Mouse (Mus musculus) testis, adult 10 weeks (tissue): ENCODE measurements around the gene Olfr1102. TPM values are rescaled to one million over a fixed set of nuclear protein-coding genes. Genes with fewer than 3 reads are reported as not detected.

Experiments
- polyA plus RNA-seq: library from polyadenylated mRNA; stranded (reverse); fragments of 350-450 nt; fragmentation: Illumina TruSeq; extraction: RNeasy Lipid Tissue Mini Kit (QIAGEN cat#74804); gene quantifications from one replicate; pipeline ENCODE4 v1.2.3, GENCODE M21; 2014; ENCODE audit warnings: low read depth, low replicate concordance

Gene Olfr1102
- not detected for polyA plus RNA-seq

DNA sequence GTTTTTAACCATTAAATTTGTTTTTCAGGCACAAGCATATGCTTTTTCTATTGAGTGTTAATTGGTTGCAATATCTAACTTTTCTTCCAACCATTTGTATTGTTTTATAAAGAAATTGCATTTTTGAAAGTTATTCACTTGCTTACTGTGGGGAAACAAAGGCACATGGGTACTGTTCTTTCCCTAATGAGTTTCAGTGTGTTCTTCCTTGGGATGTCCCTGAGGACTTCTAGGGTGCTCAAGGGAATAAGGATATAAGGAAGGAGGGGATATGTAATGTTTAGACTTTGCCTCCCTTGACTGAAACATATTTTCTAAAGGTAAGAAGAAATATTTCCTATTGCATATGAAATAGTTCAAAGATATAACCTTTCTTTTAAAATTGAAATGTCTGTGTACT is at the start of gene Olfr1102:
Gene Olfr1102 (plus strand): TSS at position 301 of the 400 bp plus-strand sequence.

DNA sequence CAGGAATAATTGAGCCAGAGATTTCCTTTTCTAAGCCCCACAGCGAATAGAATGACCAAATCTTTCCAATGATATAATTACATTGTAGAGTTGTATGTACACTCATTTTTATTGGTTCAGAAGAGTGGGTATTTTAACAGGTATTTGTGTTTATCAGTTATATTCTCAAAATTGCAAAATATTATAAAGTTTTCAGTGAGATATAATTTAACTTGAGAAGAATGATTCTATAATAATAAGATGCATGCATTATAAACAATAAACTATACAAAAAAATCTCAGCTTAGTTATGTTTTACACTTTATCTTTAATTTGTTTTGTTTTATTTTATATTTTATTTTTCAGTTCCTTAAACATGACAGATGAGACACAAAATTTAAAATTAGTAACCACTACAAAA is 37.6 kb upstream of the Olfr1102 start, which contains the start of gene Olfr1099:
Gene Olfr1099 (minus strand): TSS at position 101 of the 400 bp plus-strand sequence.

GRCm38 (mm10) chr2:86979854-86980253 is 18.3 kb upstream of the Olfr1102 start, which contains the start of gene Olfr1100:
Gene Olfr1100, minus strand, starts transcription at chr2:86979954.

GRCm38 (mm10) chr2:86991121-86991520 is 7.1 kb upstream of the Olfr1102 start, which contains the start of gene Olfr1101:
Gene Olfr1101, minus strand, starts transcription at chr2:86991221.

DNA sequence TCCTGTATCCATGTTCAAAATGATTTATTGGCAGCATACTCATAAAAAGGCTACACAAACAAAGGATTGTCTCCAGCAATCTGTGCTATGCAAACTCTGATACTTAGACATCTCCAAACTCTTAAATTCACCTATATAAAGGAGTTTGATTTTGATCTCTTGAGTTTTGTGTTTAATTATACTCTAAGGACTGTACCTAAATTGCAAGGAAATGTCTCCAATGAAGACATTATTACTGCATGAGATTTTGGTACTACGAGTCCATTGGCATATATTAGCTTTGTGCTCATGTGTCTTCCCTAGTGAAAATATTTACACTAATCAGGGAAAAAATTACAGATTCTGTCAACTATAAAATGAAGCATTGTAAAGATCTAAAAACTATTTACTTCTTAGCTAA is 28.8 kb downstream of the Olfr1102 start, which contains the start of gene Olfr1104:
Gene Olfr1104 (minus strand): TSS at position 101 of the 400 bp plus-strand sequence.

GRCm38 (mm10) chr2:87036431-87036830 is 38.2 kb downstream of the Olfr1102 start, which contains the start of gene Olfr1105:
Gene Olfr1105, minus strand, starts transcription at chr2:87036531.

GRCm38 (mm10) chr2:87052173-87052572 is 54.0 kb downstream of the Olfr1102 start, which contains the start of gene Olfr1106:
Gene Olfr1106, minus strand, starts transcription at chr2:87052273.

Other genes starting within 250 kb of the Olfr1102 start
- not detected for gene Olfr1090, start 239.4 kb upstream of the Olfr1102 start, polyA plus RNA-seq
- gene Olfr1093, start 215.9 kb upstream of the Olfr1102 start, polyA plus RNA-seq, result not detected
- not detected for gene Olfr141, start 188.4 kb upstream of the Olfr1102 start, polyA plus RNA-seq
- not detected for gene Olfr1094, start 173.7 kb upstream of the Olfr1102 start, polyA plus RNA-seq
- not detected for gene Olfr1095, start 146.7 kb upstream of the Olfr1102 start, polyA plus RNA-seq
- not detected for gene Gm13723, start 123.6 kb upstream of the Olfr1102 start, polyA plus RNA-seq
- not detected for gene Olfr1097, start 106.2 kb upstream of the Olfr1102 start, polyA plus RNA-seq
- gene Olfr1098, start 73.9 kb upstream of the Olfr1102 start, polyA plus RNA-seq, result not detected
- gene Olfr1099, start 37.7 kb upstream of the Olfr1102 start, polyA plus RNA-seq, result not detected
- not detected for gene Olfr1100, start 18.4 kb upstream of the Olfr1102 start, polyA plus RNA-seq
- gene Olfr1101, start 7.2 kb upstream of the Olfr1102 start, polyA plus RNA-seq, result not detected
- not detected for gene Olfr1104, start 28.7 kb downstream of the Olfr1102 start, polyA plus RNA-seq
- not detected for gene Olfr1105, start 38.1 kb downstream of the Olfr1102 start, polyA plus RNA-seq
- not detected for gene Olfr1106, start 53.9 kb downstream of the Olfr1102 start, polyA plus RNA-seq
- not detected for gene Olfr1107, start 77.4 kb downstream of the Olfr1102 start, polyA plus RNA-seq
- gene Olfr1109, start 97.6 kb downstream of the Olfr1102 start, polyA plus RNA-seq, result not detected
- not detected for gene Olfr259, start 116.2 kb downstream of the Olfr1102 start, polyA plus RNA-seq
- not detected for gene Olfr1110, start 141.9 kb downstream of the Olfr1102 start, polyA plus RNA-seq
- not detected for gene Olfr1111, start 154.2 kb downstream of the Olfr1102 start, polyA plus RNA-seq
- not detected for gene Olfr1112, start 189.4 kb downstream of the Olfr1102 start, polyA plus RNA-seq
- not detected for gene Olfr1113, start 210.6 kb downstream of the Olfr1102 start, polyA plus RNA-seq
- not detected for gene Olfr1115, start 249.6 kb downstream of the Olfr1102 start, polyA plus RNA-seq